9 mouse cellular contexts compared by ENCODE assay signal in the genomic region with DNA sequence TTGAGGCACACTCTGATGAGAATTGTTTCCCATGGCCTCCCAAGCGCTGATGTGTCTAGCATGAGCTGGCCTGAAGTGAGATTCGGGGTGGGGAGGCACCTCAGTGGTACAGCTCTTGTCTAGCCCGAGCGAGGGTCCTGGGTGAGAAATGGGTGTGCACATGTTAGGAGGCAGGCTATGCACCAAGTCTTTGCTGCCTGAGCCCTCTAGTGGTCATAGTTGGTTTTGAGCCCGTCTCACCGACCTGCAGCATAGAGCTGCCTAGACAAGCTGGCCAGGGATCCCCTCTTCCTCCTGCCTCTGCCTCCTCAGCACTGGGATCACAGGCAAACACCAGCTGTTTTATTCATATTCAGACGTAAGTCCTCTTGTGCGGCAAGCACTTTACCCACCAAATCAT. TPM values are rescaled to one million over a fixed set of nuclear protein-coding genes. Genes with fewer than 3 reads are reported as not detected.
A peak's percentile ranks its signal among the peaks of the same experiment; 100 is the strongest.
DNase-seq lines count a peak whose midpoint lies in the region; ATAC-seq and TF ChIP-seq lines count a peak whose summit lies in the region.
"Had no signal": no experiment of that assay in that cellular context is flagged by ENCODE, and none has a peak within 500 bp of the region (broad histone marks: within the 10 kb centered on the region; RNA-seq: fewer than 3 reads in every experiment).

No protein-coding gene starts in this region.

- H3K27ac ChIP-seq in ES-E14 (ENCODE audit: insufficient read depth, low read depth, low read length, poor library complexity, severe bottlenecking), result no peak overlapping the region
- H3K27ac ChIP-seq in forebrain, embryonic 16.5 days (ENCODE audit: low read length), result no peak overlapping the region
- no peak overlapping the region for H3K27ac ChIP-seq in hindbrain, embryonic 12.5 days
- no peak overlapping the region for H3K27ac ChIP-seq in lung, embryonic 16.5 days (ENCODE audit: low read length)
- H3K27ac ChIP-seq in olfactory bulb, adult 2 months (ENCODE audit: insufficient read depth, low read depth, low read length), result no peak overlapping the region

- no peak for TF ChIP-seq POLR2A in olfactory bulb, adult 2 months (IDR thresholded peaks at IDR 0.05; ENCODE audit: insufficient read depth, low read depth, low read length)

- H3K4me1 ChIP-seq in ES-E14 (ENCODE audit: control insufficient read depth in 2 of 2, insufficient read depth in 2 of 2, low read length in 2 of 2, poor library complexity in 1 of 2), result peaks cover 3 to 25% of the 10 kb centered on the region in 2 experiments; a peak in 3 of 4 replicates
- peaks cover 33% of the 10 kb centered on the region for H3K4me1 ChIP-seq in forebrain, embryonic 16.5 days (replicated peaks; ENCODE audit: control insufficient read depth, insufficient read depth, low read length)
- peaks cover 27% of the 10 kb centered on the region for H3K4me1 ChIP-seq in hindbrain, embryonic 12.5 days
- H3K4me1 ChIP-seq in lung, embryonic 16.5 days (replicated peaks; ENCODE audit: control insufficient read depth, insufficient read depth, low read length), result peaks cover 10% of the 10 kb centered on the region; the same call in 1 of the 2 replicates
- peaks cover 42% of the 10 kb centered on the region for H3K4me1 ChIP-seq in olfactory bulb, adult 2 months (ENCODE audit: control insufficient read depth, insufficient read depth, low read length)

- H3K9ac ChIP-seq in ES-E14 (ENCODE audit: insufficient read depth, low read depth, low read length, poor library complexity, severe bottlenecking), result no peak overlapping the region
- H3K9ac ChIP-seq in forebrain, embryonic 16.5 days (replicated peaks; ENCODE audit: low read depth, low read length), result no peak overlapping the region
- H3K9ac ChIP-seq in hindbrain, embryonic 12.5 days, result no peak overlapping the region
- H3K9ac ChIP-seq in lung, embryonic 16.5 days (ENCODE audit: low read length), result no peak overlapping the region
- H3K9ac ChIP-seq: heart, embryonic 13.5 days had no signal

- TF ChIP-seq CTCF in olfactory bulb, adult 2 months (IDR thresholded peaks at IDR 0.05; ENCODE audit: insufficient read depth, low read depth, low read length), result peak; percentile 62; the same call in 1 of the 2 replicates

- no peak overlapping the region for H3K4me2 ChIP-seq in forebrain, embryonic 16.5 days (ENCODE audit: low read length)
- H3K4me2 ChIP-seq in hindbrain, embryonic 12.5 days (replicated peaks), result no peak overlapping the region
- H3K4me2 ChIP-seq in lung, embryonic 16.5 days (ENCODE audit: low read depth, low read length), result no peak overlapping the region
- H3K4me2 ChIP-seq: heart, embryonic 13.5 days had no signal

- 19% methylated on average over 8 of the region's 8 CpGs for WGBS in forebrain, embryonic 16.5 days
- 25% methylated on average over 8 of the region's 8 CpGs for WGBS in hindbrain, embryonic 12.5 days
- 16% methylated on average over 8 of the region's 8 CpGs for WGBS in lung, embryonic 16.5 days
- WGBS in olfactory bulb, adult 2 months, result 14% methylated on average over 8 of the region's 8 CpGs

- no peaks in the 10 kb centered on the region for H3K9me3 ChIP-seq in ES-E14 (ENCODE audit: control insufficient read depth, insufficient read depth, low read depth, low read length)
- no peaks in the 10 kb centered on the region for H3K9me3 ChIP-seq in forebrain, embryonic 16.5 days (ENCODE audit: control insufficient read depth, low read length)
- H3K9me3 ChIP-seq in hindbrain, embryonic 12.5 days (replicated peaks), result no peaks in the 10 kb centered on the region
- no peaks in the 10 kb centered on the region for H3K9me3 ChIP-seq in lung, embryonic 16.5 days (ENCODE audit: control insufficient read depth, low read length)
- H3K9me3 ChIP-seq: heart, embryonic 13.5 days had no signal

- H3K4me3 ChIP-seq in ES-E14 (ENCODE audit: insufficient read depth in 1 of 2, low read depth in 1 of 2, low read length in 2 of 2, poor library complexity in 1 of 2, severe bottlenecking in 1 of 2), result peak overlapping the region in 1 of 2 experiments; percentile 20; a peak in 1 of 4 replicates
- no peak overlapping the region for H3K4me3 ChIP-seq in forebrain, embryonic 16.5 days (replicated peaks; ENCODE audit: low read length)
- H3K4me3 ChIP-seq in hindbrain, embryonic 12.5 days, result no peak overlapping the region
- no peak overlapping the region for H3K4me3 ChIP-seq in lung, embryonic 16.5 days (ENCODE audit: low read length)
- no peak overlapping the region for H3K4me3 ChIP-seq in olfactory bulb, adult 2 months (ENCODE audit: insufficient read depth, low read depth, low read length)
- H3K4me3 ChIP-seq: heart, embryonic 13.5 days had no signal

- peak; percentile 63 for ATAC-seq in cerebellum, adult (ENCODE audit: insufficient number of reproducible peaks, low FRiP score, low TSS enrichment)
- ATAC-seq in forebrain, embryonic 16.5 days, result peak; percentile 57
- peak; percentile 54; the same call in 1 of the 2 replicates for ATAC-seq in hindbrain, embryonic 12.5 days (ENCODE audit: low FRiP score)
- peak; percentile 66 for ATAC-seq in lung, embryonic 16.5 days (ENCODE audit: low read depth)

- H3K36me3 ChIP-seq in ES-E14 (ENCODE audit: control insufficient read depth, insufficient read depth, low read length, poor library complexity, severe bottlenecking), result peaks cover 28% of the 10 kb centered on the region
- H3K36me3 ChIP-seq in forebrain, embryonic 16.5 days (ENCODE audit: control insufficient read depth, insufficient read depth), result peaks cover 5% of the 10 kb centered on the region
- H3K36me3 ChIP-seq in hindbrain, embryonic 12.5 days, result peaks cover 45% of the 10 kb centered on the region
- H3K36me3 ChIP-seq in lung, embryonic 16.5 days (ENCODE audit: control insufficient read depth, insufficient read depth, low read length), result peaks cover 19% of the 10 kb centered on the region

- DNase-seq in ES-E14 (ENCODE audit: low read depth, low spot score), result peak; percentile 86
- DNase-seq in layer of hippocampus, adult 9-11 months, result peak; percentile 86
- peak; percentile 87 for DNase-seq in thymus, postnatal 14 days

- in situ Hi-C loops in ES-E14 (cut with MboI; ENCODE audit: low sequenced_read_pairs in 2 of 2, unreplicated experiment in 2 of 2), result no loop called here

- no peaks in the 10 kb centered on the region for H3K27me3 ChIP-seq in forebrain, embryonic 16.5 days (replicated peaks; ENCODE audit: control insufficient read depth, insufficient read depth, low read length)
- H3K27me3 ChIP-seq in hindbrain, embryonic 12.5 days, result no peaks in the 10 kb centered on the region
- no peaks in the 10 kb centered on the region for H3K27me3 ChIP-seq in lung, embryonic 16.5 days (ENCODE audit: control insufficient read depth, insufficient read depth, low read depth, low read length)
- H3K27me3 ChIP-seq: heart, embryonic 13.5 days had no signal

TF ChIP-seq in ES-E14, 5 proteins besides CTCF, POLR2A, EP300 and RAD21:
- peak; percentile 35; the same call in 1 of the 2 replicates for TF ChIP-seq ZC3H11A (IDR thresholded peaks at IDR 0.05; ENCODE audit: borderline replicate concordance, low read depth, low read length)
- 0 out of 2 replicates have a peak, but pooled peaks have one; percentile 49 for TF ChIP-seq HCFC1 (IDR thresholded peaks at IDR 0.05; ENCODE audit: borderline replicate concordance, insufficient read depth, low read length)
- no peak for TF ChIP-seq MAFK (IDR thresholded peaks at IDR 0.05; ENCODE audit: insufficient read depth, low read depth, low read length)
- TF ChIP-seq ZNF384 (IDR thresholded peaks at IDR 0.05; ENCODE audit: low read depth, low read length), result no peak
- TF ChIP-seq CHD2 (IDR thresholded peaks at IDR 0.05; ENCODE audit: low read depth, low read length), result no peak

RNA-seq across cellular contexts. Expression of gene Fem1a, which starts 7.4 kb away (rescaled TPM):
- total RNA-seq in ES-E14 (2012; rRNA removed), result 18.8 and 18.9 TPM in 2 replicates
- polyA plus RNA-seq in forebrain, embryonic 16.5 days (2015; fragmentation: Nextera tagmentation; extraction: Ambion mirVana), result 23.4 and 24.5 TPM in 2 replicates
- polyA plus RNA-seq in hindbrain, embryonic 12.5 days (2016; fragmentation: Nextera tagmentation; extraction: Ambion mirVana), result 19.5 and 19.8 TPM in 2 replicates
- polyA plus RNA-seq in lung, embryonic 16.5 days (2015; fragmentation: Nextera tagmentation; extraction: Ambion mirVana), result 11.0 and 12.1 TPM in 2 replicates
- not detected in 2 replicates for polyA plus RNA-seq in olfactory bulb, adult 2 months (2012; ENCODE audit: insufficient read depth, insufficient read length, low replicate concordance, missing spikeins)

RNA-seq across cellular contexts. Expression of gene Ticam1, which starts 12.6 kb away (rescaled TPM):
- 2.4 and 2.8 TPM in 2 replicates for total RNA-seq in ES-E14 (2012; rRNA removed)
- 1.6 and 1.9 TPM in 2 replicates for polyA plus RNA-seq in forebrain, embryonic 16.5 days (2015; fragmentation: Nextera tagmentation; extraction: Ambion mirVana)
- polyA plus RNA-seq in hindbrain, embryonic 12.5 days (2016; fragmentation: Nextera tagmentation; extraction: Ambion mirVana), result 2.3 and 2.5 TPM in 2 replicates
- polyA plus RNA-seq in lung, embryonic 16.5 days (2015; fragmentation: Nextera tagmentation; extraction: Ambion mirVana), result 5.5 and 5.7 TPM in 2 replicates
- not detected in 2 replicates for polyA plus RNA-seq in olfactory bulb, adult 2 months (2012; ENCODE audit: insufficient read depth, insufficient read length, low replicate concordance, missing spikeins)

RNA-seq across cellular contexts. Expression of gene Plin3, which starts 28.7 kb away (rescaled TPM):
- 40.5 and 53.9 TPM in 2 replicates for total RNA-seq in ES-E14 (2012; rRNA removed)
- 9.3 and 12.6 TPM in 2 replicates for polyA plus RNA-seq in forebrain, embryonic 16.5 days (2015; fragmentation: Nextera tagmentation; extraction: Ambion mirVana)
- 37.1 and 37.2 TPM in 2 replicates for polyA plus RNA-seq in hindbrain, embryonic 12.5 days (2016; fragmentation: Nextera tagmentation; extraction: Ambion mirVana)
- polyA plus RNA-seq in lung, embryonic 16.5 days (2015; fragmentation: Nextera tagmentation; extraction: Ambion mirVana), result 87.5 and 90.2 TPM in 2 replicates
- polyA plus RNA-seq in olfactory bulb, adult 2 months (2012; ENCODE audit: insufficient read depth, insufficient read length, low replicate concordance, missing spikeins), result not detected in 2 replicates

RNA-seq across cellular contexts. Expression of gene Arrdc5, which starts 36.1 kb away (rescaled TPM):
- total RNA-seq in ES-E14 (2012; rRNA removed), result 0.21 TPM in 1 of 2 replicates, not detected in the other
- not detected in 2 replicates for polyA plus RNA-seq in forebrain, embryonic 16.5 days (2015; fragmentation: Nextera tagmentation; extraction: Ambion mirVana)
- not detected in 2 replicates for polyA plus RNA-seq in hindbrain, embryonic 12.5 days (2016; fragmentation: Nextera tagmentation; extraction: Ambion mirVana)
- not detected in 2 replicates for polyA plus RNA-seq in lung, embryonic 16.5 days (2015; fragmentation: Nextera tagmentation; extraction: Ambion mirVana)
- polyA plus RNA-seq in olfactory bulb, adult 2 months (2012; ENCODE audit: insufficient read depth, insufficient read length, low replicate concordance, missing spikeins), result not detected in 2 replicates
- polyA plus RNA-seq: heart, embryonic 13.5 days had no signal

RNA-seq across cellular contexts. Expression of gene Uhrf1, which starts 39.1 kb away (rescaled TPM):
- total RNA-seq in ES-E14 (2012; rRNA removed), result 238 and 265 TPM in 2 replicates
- 48.1 and 52.2 TPM in 2 replicates for polyA plus RNA-seq in forebrain, embryonic 16.5 days (2015; fragmentation: Nextera tagmentation; extraction: Ambion mirVana)
- 95.7 and 99.9 TPM in 2 replicates for polyA plus RNA-seq in hindbrain, embryonic 12.5 days (2016; fragmentation: Nextera tagmentation; extraction: Ambion mirVana)
- 124 and 130 TPM in 2 replicates for polyA plus RNA-seq in lung, embryonic 16.5 days (2015; fragmentation: Nextera tagmentation; extraction: Ambion mirVana)
- not detected in 2 replicates for polyA plus RNA-seq in olfactory bulb, adult 2 months (2012; ENCODE audit: insufficient read depth, insufficient read length, low replicate concordance, missing spikeins)

Comparison
In these comparisons a context has a peak if more than half of its experiments do, and no peak if none do; other contexts are left out.
1. RNA of gene Fem1a, which starts 7.4 kb away (polyA plus RNA-seq): 23.4 to 24.5 TPM in forebrain, embryonic 16.5 days, 19.5 to 19.8 TPM in hindbrain, embryonic 12.5 days and 11.0 to 12.1 TPM in lung, embryonic 16.5 days; not detected in olfactory bulb, adult 2 months; every median in the first group is over 10 times any median in the second.
2. Peak in every context shown above with its lines, with median percentiles within 50 percentile points of each other: DNase-seq and ATAC-seq.